Mouse (Mus musculus) CH12.LX (cell line): ENCODE results near the gene Isg20l2.

Experiments
- BHLHE40 ChIP-seq: IDR thresholded peaks from 2 replicates; pipeline ENCODE4 v1.6.1; 2011; ENCODE audit warnings: mild to moderate bottlenecking, low read depth, low read length, improper control_type of control experiment
- CHD2 ChIP-seq: IDR thresholded peaks from 2 replicates; pipeline ENCODE4 v1.6.1; 2011; ENCODE audit warnings: low read length, improper control_type of control experiment
- CTCF ChIP-seq, 2 experiments: IDR thresholded peaks in 1 of 2; conservative IDR thresholded peaks in 1 of 2; 2 replicates each; pipeline ENCODE4 v1.5.1; 2011 to 2012; ENCODE audit warnings: low read depth in 2 of 2, low read length in 2 of 2, improper control_type of control experiment in 1 of 2, inconsistent platforms in 1 of 2, mild to moderate bottlenecking in 1 of 2, moderate library complexity in 1 of 2
- E2F4 ChIP-seq: IDR thresholded peaks from 2 replicates; pipeline ENCODE4 v1.6.1; 2011; ENCODE audit warnings: low read depth, low read length, improper control_type of control experiment; ENCODE audit not compliant: insufficient replicate concordance
- EP300 ChIP-seq: IDR thresholded peaks from 2 replicates; pipeline ENCODE4 v1.6.1; 2011; ENCODE audit warnings: low read length, improper control_type of control experiment
- MAX ChIP-seq: IDR thresholded peaks from 2 replicates; pipeline ENCODE4 v1.6.1; 2011; ENCODE audit warnings: low read length, improper control_type of control experiment
- MAZ ChIP-seq: IDR thresholded peaks from 2 replicates; pipeline ENCODE4 v1.6.1; 2012; ENCODE audit warnings: low read depth, mild to moderate bottlenecking, inconsistent platforms, low read length, improper control_type of control experiment, moderate library complexity
- POLR2A ChIP-seq: IDR thresholded peaks from 2 replicates; pipeline ENCODE4 v1.6.1; 2011; ENCODE audit warnings: low read depth, mild to moderate bottlenecking, improper control_type of control experiment, low read length
- TBP ChIP-seq: conservative IDR thresholded peaks from 2 replicates; pipeline ENCODE4 v1.6.1; 2011; ENCODE audit warnings: low read depth, low read length, improper control_type of control experiment
- ZKSCAN1 ChIP-seq: IDR thresholded peaks from 2 replicates; pipeline ENCODE4 v1.6.1; 2012; ENCODE audit warnings: low read depth, inconsistent platforms, low read length, improper control_type of control experiment, borderline replicate concordance
- ZMIZ1 ChIP-seq: IDR thresholded peaks from 2 replicates; pipeline ENCODE4 v1.6.1; 2012; ENCODE audit warnings: low read depth, mild to moderate bottlenecking, inconsistent platforms, low read length, improper control_type of control experiment

GRCm38 (mm10) chr3:87981214-87981760, 51.2 kb downstream of the Isg20l2 start:
- TF ChIP-seq CTCF (conservative IDR thresholded peaks at IDR 0.05 in 1 of 2, IDR thresholded peaks at IDR 0.05 in 1 of 2; ENCODE audit: low read depth in 2 of 2, low read length in 2 of 2) (no peak), POLR2A (no peak), MAX (no peak), ZKSCAN1 (no peak), E2F4 (no peak), MAZ (no peak), TBP (no peak), CHD2 (no peak), EP300 (no peak), BHLHE40 (no peak), ZMIZ1 (no peak)
